Mouse (Mus musculus) ES-E14 (cell line): ENCODE measurements around the gene Cct8l1. TPM values are rescaled to one million over a fixed set of nuclear protein-coding genes. Genes with fewer than 3 reads are reported as not detected.

Experiments used
- DNase-seq: peaks from one replicate; pipeline ENCODE4 v3.0.0-alpha.2; 2013; ENCODE audit warnings: low read depth, low spot score
- H3K27ac ChIP-seq: 2 replicates; pipeline ENCODE4 v1.5.1; 2012; ENCODE audit warnings: low read depth, mild to moderate bottlenecking, low read length, moderate library complexity, mixed read lengths; ENCODE audit not compliant: poor library complexity, insufficient read depth, severe bottlenecking
- H3K36me3 ChIP-seq: 2 replicates; pipeline ENCODE4 v1.6.1; 2012; ENCODE audit warnings: mild to moderate bottlenecking, low read length, moderate library complexity, mixed read lengths; ENCODE audit not compliant: control insufficient read depth, poor library complexity, insufficient read depth, severe bottlenecking
- H3K4me1 ChIP-seq, 2 experiments: fragments of 150-350 bp in 1 of 2; sonication (generic) in 1 of 2; 2 replicates each; pipeline ENCODE4 v1.6.1; 2012; ENCODE audit warnings: low read length in 2 of 2, mild to moderate bottlenecking in 1 of 2, mixed read lengths in 1 of 2; ENCODE audit not compliant: control insufficient read depth in 2 of 2, insufficient read depth in 2 of 2, poor library complexity in 1 of 2
- H3K4me3 ChIP-seq, 2 experiments: fragments of 150-350 bp in 1 of 2; sonication (generic) in 1 of 2; 2 replicates each; pipeline ENCODE4 v1.5.1; 2012; ENCODE audit warnings: low read length in 2 of 2, low read depth in 1 of 2, mild to moderate bottlenecking in 1 of 2, mixed read lengths in 1 of 2; ENCODE audit not compliant: insufficient read depth in 1 of 2, poor library complexity in 1 of 2, severe bottlenecking in 1 of 2
- H3K9ac ChIP-seq: 2 replicates; pipeline ENCODE4 v1.6.1; 2012; ENCODE audit warnings: low read depth, mild to moderate bottlenecking, low read length, mixed read lengths; ENCODE audit not compliant: poor library complexity, insufficient read depth, severe bottlenecking
- H3K9me3 ChIP-seq: fragments of 150-350 bp; sonication (generic); 2 replicates; pipeline ENCODE4 v1.6.1; 2012; ENCODE audit warnings: low read depth, mild to moderate bottlenecking, low read length; ENCODE audit not compliant: control insufficient read depth, insufficient read depth
- CHD2 ChIP-seq: IDR thresholded peaks from 2 replicates; pipeline ENCODE4 v1.6.1; 2014; ENCODE audit warnings: mild to moderate bottlenecking, low read depth, low read length, inconsistent platforms
- HCFC1 ChIP-seq: IDR thresholded peaks from 2 replicates; pipeline ENCODE4 v1.6.1; 2012; ENCODE audit warnings: low read length, inconsistent platforms, borderline replicate concordance; ENCODE audit not compliant: insufficient read depth
- MAFK ChIP-seq: IDR thresholded peaks from 2 replicates; pipeline ENCODE4 v1.6.1; 2014; ENCODE audit warnings: mild to moderate bottlenecking, low read depth, low read length, inconsistent platforms; ENCODE audit not compliant: insufficient read depth
- ZC3H11A ChIP-seq: IDR thresholded peaks from 2 replicates; pipeline ENCODE4 v1.6.1; 2012; ENCODE audit warnings: low read depth, mild to moderate bottlenecking, inconsistent platforms, low read length, borderline replicate concordance
- ZNF384 ChIP-seq: IDR thresholded peaks from 2 replicates; pipeline ENCODE4 v1.6.1; 2012; ENCODE audit warnings: low read depth, low read length, inconsistent platforms
- in situ Hi-C, 2 experiments: fragments of 600-800 bp; cut with MboI; formaldehyde crosslinking; loops; one replicate each; pipeline ENCODE4 v1.15.1; 2025; ENCODE audit warnings: low sequenced_read_pairs in 2 of 2, inconsistent platforms in 1 of 2; ENCODE audit not compliant: unreplicated experiment in 2 of 2
- total RNA-seq: library from RNA; depleted of rRNA; stranded (reverse); fragments of 300-350 nt; gene quantifications from 2 replicates; pipeline ENCODE4 v1.2.3, GENCODE M21; 2012; rRNA removed

Cct8l1 gene
- total RNA-seq, 1 experiment: 0.22 TPM

DNA sequence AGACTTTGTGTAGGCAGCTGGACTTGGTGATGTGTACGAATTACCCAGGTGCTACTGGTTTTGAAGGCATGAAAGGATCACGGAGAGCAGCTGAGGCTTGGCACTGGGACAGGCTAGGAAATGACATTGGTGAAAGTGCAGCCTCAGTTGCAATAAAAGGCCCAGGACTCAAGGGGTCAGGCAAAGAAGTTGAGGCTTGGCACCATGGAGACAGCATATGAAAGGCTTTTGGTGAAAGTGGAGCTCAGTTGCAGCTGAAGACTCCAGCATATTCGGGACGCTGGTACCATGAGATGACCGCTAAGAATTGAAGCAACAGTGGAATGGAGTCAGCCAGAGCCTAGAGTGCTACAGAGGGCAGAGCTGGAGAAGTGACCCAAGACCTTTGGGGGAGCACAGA is 39.8 kb downstream of the Cct8l1 start:
- TF ChIP-seq ZNF384: no peak
- Histone ChIP-seq H3K9me3 (no peaks in the 10 kb centered on the region), H3K36me3 (no peaks in the 10 kb centered on the region), H3K4me3 (peak overlapping the region; percentile 35 to 46; a peak in 3 of 4 replicates), H3K4me1 (peaks cover 14 to 15% of the 10 kb centered on the region in 2 experiments), H3K27ac (peak overlapping the region; percentile 95), H3K9ac (peak overlapping the region; percentile 58)
- no peak for DNase-seq
- in situ Hi-C loops: no loop called here

DNA sequence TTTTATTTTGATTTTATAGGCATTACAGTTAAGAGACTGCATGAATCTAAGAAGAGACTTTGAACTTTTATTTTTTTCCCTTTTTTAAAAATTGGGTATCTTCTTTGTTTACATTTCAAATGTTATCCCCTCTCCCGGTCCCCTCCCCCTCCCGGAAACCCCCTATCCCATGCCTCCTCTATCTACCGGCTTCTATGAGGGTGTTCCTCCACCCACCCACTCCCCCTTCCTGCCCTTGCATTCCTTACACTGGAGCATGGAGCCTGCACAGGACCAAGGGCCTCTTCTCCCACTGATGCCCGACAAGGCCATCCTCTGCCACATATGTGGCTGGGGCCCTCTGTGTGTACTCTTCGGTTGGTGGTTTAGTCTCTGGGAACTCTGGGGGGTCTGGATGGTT is 40.5 kb downstream of the Cct8l1 start:
- TF ChIP-seq ZC3H11A (no peak), MAFK (no peak), CHD2 (no peak), ZNF384 (no peak), HCFC1 (no peak)
- no peaks in the 10 kb centered on the region for H3K36me3 ChIP-seq
- no peaks in the 10 kb centered on the region for H3K9me3 ChIP-seq
- peak overlapping the region; percentile 84; the same call in 1 of the 2 replicates for H3K9ac ChIP-seq
- no peak for DNase-seq
- H3K4me3 ChIP-seq: peak overlapping the region; percentile 35 to 68
- peak overlapping the region; percentile 89 for H3K27ac ChIP-seq
- peaks cover 14 to 15% of the 10 kb centered on the region in 2 experiments for H3K4me1 ChIP-seq
- in situ Hi-C loops: no loop called here

Other genes with a start within 250 kb of the Cct8l1 start
- 50.6 and 56.7 TPM in 2 replicates for gene Kmt2c, start 17.3 kb upstream of the Cct8l1 start, total RNA-seq
- gene Xrcc2, start 189.8 kb downstream of the Cct8l1 start, total RNA-seq: 32.1 and 39.0 TPM in 2 replicates
- 9.0 and 9.6 TPM in 2 replicates for gene Actr3b, start 243.9 kb downstream of the Cct8l1 start, total RNA-seq